ENCODE assay signal across 8 mouse cellular contexts in genomic region chr6:140424991-140425361, GRCm38 (mm10). TPM values are rescaled to one million over a fixed set of nuclear protein-coding genes. Genes with fewer than 3 reads are reported as not detected.
DNase-seq lines count a peak whose midpoint lies in the region; ATAC-seq and TF ChIP-seq lines count a peak whose summit lies in the region.

No protein-coding gene starts in this region.

- no peak for DNase-seq in gastrocnemius, adult 2 months
- no peak for DNase-seq in gastrocnemius, adult 18-20 months (ENCODE audit: low spot score)
- peak; percentile 22 to 39 for DNase-seq in adrenal gland, postnatal 36 days
- DNase-seq in forebrain, embryonic 14.5 days (ENCODE audit: low spot score), result no peak
- DNase-seq in thymus, postnatal 36 days, result peak; percentile 29 to 42

- H3K9ac ChIP-seq in forebrain, embryonic 14.5 days (ENCODE audit: low read length), result peak overlapping the region; percentile 99
- H3K9ac ChIP-seq in intestine, embryonic 15.5 days, result peak overlapping the region; percentile 97
- peak overlapping the region; percentile 95 for H3K9ac ChIP-seq in limb, embryonic 15.5 days
- peak overlapping the region; percentile 99 for H3K9ac ChIP-seq in midbrain, embryonic 13.5 days (replicated peaks)

- H3K9me3 ChIP-seq in forebrain, embryonic 14.5 days (replicated peaks; ENCODE audit: control insufficient read depth, low read length), result no peaks in the 10 kb centered on the region
- no peaks in the 10 kb centered on the region for H3K9me3 ChIP-seq in intestine, embryonic 15.5 days
- H3K9me3 ChIP-seq in limb, embryonic 15.5 days, result no peaks in the 10 kb centered on the region
- no peaks in the 10 kb centered on the region for H3K9me3 ChIP-seq in midbrain, embryonic 13.5 days

- intact Hi-C loops in gastrocnemius, adult 2 months (cut with DNase I), result loop anchor here (5.0 kb wide), 1 partner anchor 548 kb away; no protein-coding TSS in a partner anchor

- H3K27ac ChIP-seq in gastrocnemius, adult 2 months, result peak overlapping the region; percentile 88
- peak overlapping the region; percentile 95 for H3K27ac ChIP-seq in forebrain, embryonic 14.5 days (ENCODE audit: low read depth, low read length)
- peak overlapping the region; percentile 94 for H3K27ac ChIP-seq in intestine, embryonic 15.5 days
- H3K27ac ChIP-seq in limb, embryonic 15.5 days, result peak overlapping the region; percentile 91
- H3K27ac ChIP-seq in midbrain, embryonic 13.5 days, result peak overlapping the region; percentile 98

- peak; percentile 22; the same call in 1 of the 2 replicates for TF ChIP-seq CTCF in gastrocnemius, adult 2 months (IDR thresholded peaks at IDR 0.05)

- H3K4me3 ChIP-seq in gastrocnemius, adult 2 months, result peak overlapping the region; percentile 92
- H3K4me3 ChIP-seq in forebrain, embryonic 14.5 days (ENCODE audit: low read depth, low read length), result peak overlapping the region; percentile 93
- peak overlapping the region; percentile 98 for H3K4me3 ChIP-seq in intestine, embryonic 15.5 days (replicated peaks)
- H3K4me3 ChIP-seq in limb, embryonic 15.5 days, result peak overlapping the region; percentile 97
- H3K4me3 ChIP-seq in midbrain, embryonic 13.5 days (replicated peaks), result peak overlapping the region; percentile 97

- peaks cover 18% of the 10 kb centered on the region for H3K36me3 ChIP-seq in forebrain, embryonic 14.5 days (ENCODE audit: control insufficient read depth, insufficient read depth, low read length)
- H3K36me3 ChIP-seq in intestine, embryonic 15.5 days, result 0 out of 2 replicates have a peak, but pooled peaks cover under 1% of the 10 kb centered on the region
- peaks cover 7% of the 10 kb centered on the region; the same call in 1 of the 2 replicates for H3K36me3 ChIP-seq in limb, embryonic 15.5 days
- peaks cover 11% of the 10 kb centered on the region for H3K36me3 ChIP-seq in midbrain, embryonic 13.5 days

- WGBS in forebrain, embryonic 14.5 days, result 1% methylated on average over 17 of the region's 17 CpGs
- 2% methylated on average over 17 of the region's 17 CpGs for WGBS in intestine, embryonic 15.5 days
- under 1% methylated on average over 17 of the region's 17 CpGs for WGBS in limb, embryonic 15.5 days
- 0% methylated on average over 17 of the region's 17 CpGs for WGBS in midbrain, embryonic 13.5 days

- peaks cover 14% of the 10 kb centered on the region for H3K4me1 ChIP-seq in forebrain, embryonic 14.5 days (ENCODE audit: control insufficient read depth, insufficient read depth, low read length)
- peaks cover 8% of the 10 kb centered on the region; the same call in 1 of the 2 replicates for H3K4me1 ChIP-seq in intestine, embryonic 15.5 days (replicated peaks)
- peaks cover 2% of the 10 kb centered on the region; the same call in 1 of the 2 replicates for H3K4me1 ChIP-seq in limb, embryonic 15.5 days
- peaks cover 42% of the 10 kb centered on the region for H3K4me1 ChIP-seq in midbrain, embryonic 13.5 days (replicated peaks)

- ATAC-seq in forebrain, embryonic 14.5 days, result peak; percentile 2
- ATAC-seq in intestine, embryonic 15.5 days, result peak; percentile 13
- ATAC-seq in limb, embryonic 15.5 days (ENCODE audit: insufficient number of reproducible peaks, low FRiP score, low TSS enrichment, low read depth), result peak; percentile 9; the same call in 1 of the 2 replicates
- ATAC-seq in midbrain, embryonic 13.5 days, result peak; percentile 3; the same call in 1 of the 2 replicates

- H3K27me3 ChIP-seq in forebrain, embryonic 14.5 days (replicated peaks; ENCODE audit: control insufficient read depth, insufficient read depth, low read length), result no peaks in the 10 kb centered on the region
- no peaks in the 10 kb centered on the region for H3K27me3 ChIP-seq in intestine, embryonic 15.5 days (replicated peaks)
- no peaks in the 10 kb centered on the region for H3K27me3 ChIP-seq in limb, embryonic 15.5 days
- no peaks in the 10 kb centered on the region for H3K27me3 ChIP-seq in midbrain, embryonic 13.5 days

- peak overlapping the region; percentile 65 for H3K4me2 ChIP-seq in forebrain, embryonic 14.5 days (ENCODE audit: low read length)
- H3K4me2 ChIP-seq in intestine, embryonic 15.5 days (replicated peaks), result peak overlapping the region; percentile 69
- peak overlapping the region; percentile 83 for H3K4me2 ChIP-seq in limb, embryonic 15.5 days
- H3K4me2 ChIP-seq in midbrain, embryonic 13.5 days (replicated peaks), result peak overlapping the region; percentile 76

RNA-seq across cellular contexts. Expression of gene Plekha5, which starts 1.1 kb away (rescaled TPM):
- total RNA-seq in gastrocnemius, adult 2 months (2021), result 10 to 100 TPM in 1 of 2 experiments, 1 to 10 TPM in 1; 10.0 to 12.9 TPM
- 10 to 100 TPM; 10.0 to 10.5 TPM for total RNA-seq in gastrocnemius, adult 18-20 months (2021)
- total RNA-seq in adrenal gland, postnatal 36 days (2021), result 10 to 100 TPM; 24.0 to 43.9 TPM
- polyA plus RNA-seq in forebrain, embryonic 14.5 days (2014; fragmentation: Nextera tagmentation; extraction: Ambion mirVana), result 26.5 and 27.9 TPM in 2 replicates
- polyA plus RNA-seq in intestine, embryonic 15.5 days (2015; fragmentation: Nextera tagmentation; extraction: Ambion mirVana), result 40.8 and 43.2 TPM in 2 replicates
- 44.7 and 47.2 TPM in 2 replicates for polyA plus RNA-seq in limb, embryonic 15.5 days (2015; fragmentation: Nextera tagmentation; extraction: Ambion mirVana)
- 39.9 and 41.8 TPM in 2 replicates for polyA plus RNA-seq in midbrain, embryonic 13.5 days (2015; fragmentation: Nextera tagmentation; extraction: Ambion mirVana)

Comparison
In these comparisons a context has a peak if more than half of its experiments do, and no peak if none do; other contexts are left out.
1. DNase-seq: peak in adrenal gland, postnatal 36 days (2 of 2) and thymus, postnatal 36 days (2 of 2); none in gastrocnemius, adult 2 months (single experiment), gastrocnemius, adult 18-20 months (single experiment) and forebrain, embryonic 14.5 days (single experiment).
2. Peak in every context shown above with its lines, with median percentiles within 50 percentile points of each other: H3K27ac ChIP-seq, H3K4me3 ChIP-seq, ATAC-seq, H3K4me2 ChIP-seq and H3K9ac ChIP-seq.